Mouse (Mus musculus) ES-E14 (cell line): ENCODE data around the gene Synrg. TPM values are rescaled to one million over a fixed set of nuclear protein-coding genes. Genes with fewer than 3 reads are reported as not detected.

ENCODE experiments used
- DNase-seq: peaks from one replicate; pipeline ENCODE4 v3.0.0-alpha.2; 2013; ENCODE audit warnings: low read depth, low spot score
- H3K27ac ChIP-seq: 2 replicates; pipeline ENCODE4 v1.5.1; 2012; ENCODE audit warnings: low read depth, mild to moderate bottlenecking, low read length, moderate library complexity, mixed read lengths; ENCODE audit not compliant: poor library complexity, insufficient read depth, severe bottlenecking
- H3K36me3 ChIP-seq: 2 replicates; pipeline ENCODE4 v1.6.1; 2012; ENCODE audit warnings: mild to moderate bottlenecking, low read length, moderate library complexity, mixed read lengths; ENCODE audit not compliant: control insufficient read depth, poor library complexity, insufficient read depth, severe bottlenecking
- H3K4me1 ChIP-seq, 2 experiments: fragments of 150-350 bp in 1 of 2; sonication (generic) in 1 of 2; 2 replicates each; pipeline ENCODE4 v1.6.1; 2012; ENCODE audit warnings: low read length in 2 of 2, mild to moderate bottlenecking in 1 of 2, mixed read lengths in 1 of 2; ENCODE audit not compliant: control insufficient read depth in 2 of 2, insufficient read depth in 2 of 2, poor library complexity in 1 of 2
- H3K4me3 ChIP-seq, 2 experiments: fragments of 150-350 bp in 1 of 2; sonication (generic) in 1 of 2; 2 replicates each; pipeline ENCODE4 v1.5.1; 2012; ENCODE audit warnings: low read length in 2 of 2, low read depth in 1 of 2, mild to moderate bottlenecking in 1 of 2, mixed read lengths in 1 of 2; ENCODE audit not compliant: insufficient read depth in 1 of 2, poor library complexity in 1 of 2, severe bottlenecking in 1 of 2
- H3K9ac ChIP-seq: 2 replicates; pipeline ENCODE4 v1.6.1; 2012; ENCODE audit warnings: low read depth, mild to moderate bottlenecking, low read length, mixed read lengths; ENCODE audit not compliant: poor library complexity, insufficient read depth, severe bottlenecking
- H3K9me3 ChIP-seq: fragments of 150-350 bp; sonication (generic); 2 replicates; pipeline ENCODE4 v1.6.1; 2012; ENCODE audit warnings: low read depth, mild to moderate bottlenecking, low read length; ENCODE audit not compliant: control insufficient read depth, insufficient read depth
- CHD2 ChIP-seq: IDR thresholded peaks from 2 replicates; pipeline ENCODE4 v1.6.1; 2014; ENCODE audit warnings: mild to moderate bottlenecking, low read depth, low read length, inconsistent platforms
- HCFC1 ChIP-seq: IDR thresholded peaks from 2 replicates; pipeline ENCODE4 v1.6.1; 2012; ENCODE audit warnings: low read length, inconsistent platforms, borderline replicate concordance; ENCODE audit not compliant: insufficient read depth
- MAFK ChIP-seq: IDR thresholded peaks from 2 replicates; pipeline ENCODE4 v1.6.1; 2014; ENCODE audit warnings: mild to moderate bottlenecking, low read depth, low read length, inconsistent platforms; ENCODE audit not compliant: insufficient read depth
- ZC3H11A ChIP-seq: IDR thresholded peaks from 2 replicates; pipeline ENCODE4 v1.6.1; 2012; ENCODE audit warnings: low read depth, mild to moderate bottlenecking, inconsistent platforms, low read length, borderline replicate concordance
- ZNF384 ChIP-seq: IDR thresholded peaks from 2 replicates; pipeline ENCODE4 v1.6.1; 2012; ENCODE audit warnings: low read depth, low read length, inconsistent platforms
- in situ Hi-C, 2 experiments: fragments of 600-800 bp; cut with MboI; formaldehyde crosslinking; loops; one replicate each; pipeline ENCODE4 v1.15.1; 2025; ENCODE audit warnings: low sequenced_read_pairs in 2 of 2, inconsistent platforms in 1 of 2; ENCODE audit not compliant: unreplicated experiment in 2 of 2
- total RNA-seq: library from RNA; depleted of rRNA; stranded (reverse); fragments of 300-350 nt; gene quantifications from 2 replicates; pipeline ENCODE4 v1.2.3, GENCODE M21; 2012

Synrg gene
- total RNA-seq, 1 experiment = 10.8 TPM

DNA sequence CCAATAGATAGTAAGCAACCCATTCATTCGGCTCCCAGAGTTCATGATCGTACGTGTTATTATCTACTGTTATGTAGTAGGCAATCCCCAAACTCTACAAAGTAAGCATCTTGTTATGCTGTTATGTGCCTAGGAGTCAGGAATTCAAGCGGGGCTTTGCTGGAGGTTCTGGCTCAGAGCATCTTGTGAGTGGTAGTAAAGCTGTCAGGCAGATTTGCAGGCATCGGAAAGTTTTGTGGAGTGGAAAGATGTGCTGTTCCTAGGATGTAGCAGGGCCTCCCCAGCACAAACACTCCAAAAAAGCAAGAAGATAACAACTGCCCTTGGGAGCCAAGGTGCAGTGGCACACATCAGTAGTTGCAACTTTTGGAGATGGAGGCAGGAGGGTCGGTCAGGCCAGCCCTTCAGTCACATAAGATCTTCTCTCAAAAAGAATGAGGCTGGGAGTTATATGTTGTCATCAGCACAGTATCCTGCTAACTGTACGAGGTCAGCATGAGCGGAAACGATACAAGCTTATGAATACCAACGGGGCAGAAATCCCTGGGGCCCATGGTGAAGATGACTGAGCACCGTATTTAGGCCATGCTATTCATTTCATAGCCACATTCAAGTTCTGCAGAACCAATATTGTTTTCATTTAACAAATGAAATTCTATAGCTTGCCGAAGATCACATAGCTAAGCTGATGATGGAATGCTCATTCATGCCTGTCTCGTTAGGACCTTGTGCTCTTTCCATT lies 12.2 kb downstream of the Synrg start:
- no peak overlapping the region for H3K4me3 ChIP-seq
- DNase-seq = no peak
- H3K9me3 ChIP-seq = no peaks in the 10 kb centered on the region
- no peak overlapping the region for H3K9ac ChIP-seq
- H3K4me1 ChIP-seq = peaks cover 0 to 11% of the 10 kb centered on the region in 2 experiments; a peak in 2 of 4 replicates
- in situ Hi-C loops = no loop called here
- H3K27ac ChIP-seq = no peak overlapping the region
- H3K36me3 ChIP-seq = no peaks in the 10 kb centered on the region; the same call in 1 of the 2 replicates
- TF ChIP-seq CHD2 (no peak), HCFC1 (no peak), ZNF384 (no peak), ZC3H11A (no peak), MAFK (no peak)

DNA sequence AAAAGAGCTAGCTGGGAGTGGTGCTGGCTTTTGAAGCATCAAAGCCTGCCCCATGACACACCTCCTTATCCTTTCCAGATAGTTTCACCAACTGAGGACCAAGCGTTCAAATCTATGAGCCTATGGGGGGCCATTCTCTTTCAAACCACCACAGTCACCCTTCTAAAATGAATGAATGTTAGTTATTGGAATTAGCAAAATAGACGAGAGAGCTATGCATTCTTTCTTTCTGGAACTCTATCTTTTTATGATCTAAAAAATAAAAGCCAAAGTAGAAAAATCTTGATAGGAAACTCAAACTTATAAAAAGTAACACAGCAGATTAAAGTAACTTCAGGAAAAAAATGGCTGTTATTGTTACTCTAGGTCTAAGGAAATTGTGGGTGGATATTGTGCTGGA lies 13.6 kb downstream of the Synrg start:
- H3K9me3 ChIP-seq = no peaks in the 10 kb centered on the region
- peaks cover 0 to 11% of the 10 kb centered on the region in 2 experiments; a peak in 2 of 4 replicates for H3K4me1 ChIP-seq
- in situ Hi-C loops = no loop called here
- no peak for DNase-seq
- H3K36me3 ChIP-seq = no peaks in the 10 kb centered on the region; the same call in 1 of the 2 replicates
- H3K27ac ChIP-seq = no peak overlapping the region
- no peak overlapping the region for H3K4me3 ChIP-seq
- no peak overlapping the region for H3K9ac ChIP-seq
- TF ChIP-seq CHD2 (no peak), HCFC1 (no peak), ZNF384 (no peak), ZC3H11A (no peak), MAFK (no peak)

DNA sequence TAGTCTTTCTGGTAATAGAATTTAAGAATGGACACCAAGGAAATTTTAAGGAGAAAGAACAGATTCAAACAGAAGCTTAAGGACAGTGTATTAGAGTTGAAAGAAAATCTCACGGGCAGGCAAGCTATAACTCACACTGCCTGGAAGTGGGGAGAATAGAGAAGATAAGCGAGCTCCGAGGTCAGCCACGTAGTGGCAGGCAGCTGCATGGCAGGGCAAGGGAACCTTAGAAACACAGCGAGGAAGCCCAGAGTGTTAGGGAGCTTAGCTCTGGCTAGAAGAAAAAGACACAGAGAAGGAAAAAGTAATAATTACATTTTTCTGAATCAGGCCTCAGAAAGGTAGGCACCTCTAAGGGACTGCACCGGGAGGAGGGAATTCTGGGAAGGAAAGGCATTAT lies 15.8 kb downstream of the Synrg start:
- Histone ChIP-seq H3K9ac (no peak overlapping the region), H3K4me3 (no peak overlapping the region), H3K27ac (no peak overlapping the region), H3K4me1 (peaks cover 0 to under 1% of the 10 kb centered on the region in 2 experiments; a peak in 1 of 4 replicates), H3K36me3 (peaks cover 2% of the 10 kb centered on the region; the same call in 1 of the 2 replicates), H3K9me3 (no peaks in the 10 kb centered on the region)
- in situ Hi-C loops = no loop called here
- DNase-seq = no peak
- TF ChIP-seq ZNF384 (no peak), ZC3H11A (no peak), CHD2 (no peak), HCFC1 (no peak), MAFK (no peak)

DNA sequence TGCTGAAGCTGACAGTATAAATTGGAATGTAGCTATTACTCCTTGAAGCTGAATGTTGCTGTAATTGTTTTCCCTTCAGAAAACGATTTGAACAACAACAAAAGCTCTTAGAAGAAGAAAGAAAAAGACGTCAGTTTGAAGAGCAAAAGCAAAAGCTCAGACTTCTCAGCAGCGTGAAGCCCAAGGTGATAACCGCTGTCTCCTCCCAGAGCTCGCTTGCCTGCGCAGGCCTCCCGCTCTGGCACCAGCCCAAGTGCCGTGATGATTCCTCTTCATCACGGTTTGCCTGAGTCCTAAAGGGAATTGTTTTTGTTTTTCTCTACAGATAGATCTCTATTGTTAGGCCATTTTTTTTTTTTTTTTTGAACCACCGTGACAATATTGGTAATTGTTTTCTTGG lies 17.1 kb downstream of the Synrg start:
- peaks cover 2% of the 10 kb centered on the region; the same call in 1 of the 2 replicates for H3K36me3 ChIP-seq
- no peak overlapping the region for H3K9ac ChIP-seq
- no peaks in the 10 kb centered on the region for H3K4me1 ChIP-seq
- TF ChIP-seq MAFK (no peak), CHD2 (no peak), ZNF384 (no peak), HCFC1 (no peak), ZC3H11A (no peak)
- no peak for DNase-seq
- in situ Hi-C loops = no loop called here
- no peak overlapping the region for H3K4me3 ChIP-seq
- H3K9me3 ChIP-seq = no peaks in the 10 kb centered on the region
- H3K27ac ChIP-seq = no peak overlapping the region
